Mouse (Mus musculus): Measurements from ENCODE around the gene Barhl2. TPM values are rescaled to one million over a fixed set of nuclear protein-coding genes. Genes with fewer than 3 reads are reported as not detected.

The Barhl2 gene
- polyA plus RNA-seq, 1 experiment from 2014 or later, result not detected

DNA sequence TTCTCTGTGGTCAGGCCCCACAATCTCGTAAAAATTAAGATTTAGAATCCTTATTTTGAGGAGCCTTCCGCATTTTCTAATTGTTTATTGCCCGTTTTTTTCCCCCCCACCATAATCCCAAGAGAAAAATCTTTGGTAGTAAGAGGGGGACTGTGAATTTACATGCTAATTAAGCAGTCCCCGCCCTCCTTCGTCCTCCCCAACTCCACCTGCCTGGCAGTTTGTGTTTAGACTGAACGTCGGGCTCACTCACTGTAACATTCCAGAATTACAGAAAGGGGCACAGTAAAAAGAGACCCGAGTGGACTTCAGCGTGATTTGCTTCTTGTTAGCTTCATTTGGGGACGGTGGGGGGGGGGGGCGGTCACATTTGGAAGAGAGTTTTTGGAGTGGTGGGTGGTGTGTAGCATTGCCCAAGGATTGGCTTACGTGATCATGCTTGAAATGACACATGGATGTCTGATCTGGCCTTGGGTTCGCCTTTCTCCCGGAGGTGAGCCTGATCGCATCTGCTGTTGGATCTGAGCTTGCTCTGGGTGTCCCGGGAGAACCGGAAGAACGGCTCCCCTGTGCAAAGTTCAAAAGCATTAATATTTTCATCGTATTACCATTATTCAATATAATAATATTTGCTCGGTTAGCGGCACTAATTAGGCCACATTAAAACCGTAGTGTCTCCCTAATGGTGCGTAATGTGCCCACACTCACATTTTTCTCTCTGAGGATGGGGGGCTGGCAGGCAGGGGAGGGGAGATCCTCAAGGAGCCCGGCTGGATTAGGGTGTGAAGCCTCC is 6.6 kb upstream of the Barhl2 start:
- Histone ChIP-seq H3K4me1 (ENCODE audit: control insufficient read depth, insufficient read depth, low read length) (no peaks in the 10 kb centered on the region), H3K27me3 (ENCODE audit: control insufficient read depth, insufficient read depth, low read length) (peaks cover 97% of the 10 kb centered on the region), H3K9me3 (replicated peaks; ENCODE audit: control insufficient read depth, low read length) (no peaks in the 10 kb centered on the region), H3K4me2 (ENCODE audit: low read depth, low read length) (no peak overlapping the region), H3K9ac (ENCODE audit: low read length) (no peak overlapping the region), H3K27ac (ENCODE audit: low read length) (no peak overlapping the region), H3K4me3 (ENCODE audit: low read length) (no peak overlapping the region), H3K36me3 (ENCODE audit: control insufficient read depth, insufficient read depth) (no peaks in the 10 kb centered on the region)
- no peak for ATAC-seq (replicated peaks; ENCODE audit: extremely low read depth, insufficient read depth, low FRiP score)
- 3% methylated on average over 24 of the region's 24 CpGs for WGBS

DNA sequence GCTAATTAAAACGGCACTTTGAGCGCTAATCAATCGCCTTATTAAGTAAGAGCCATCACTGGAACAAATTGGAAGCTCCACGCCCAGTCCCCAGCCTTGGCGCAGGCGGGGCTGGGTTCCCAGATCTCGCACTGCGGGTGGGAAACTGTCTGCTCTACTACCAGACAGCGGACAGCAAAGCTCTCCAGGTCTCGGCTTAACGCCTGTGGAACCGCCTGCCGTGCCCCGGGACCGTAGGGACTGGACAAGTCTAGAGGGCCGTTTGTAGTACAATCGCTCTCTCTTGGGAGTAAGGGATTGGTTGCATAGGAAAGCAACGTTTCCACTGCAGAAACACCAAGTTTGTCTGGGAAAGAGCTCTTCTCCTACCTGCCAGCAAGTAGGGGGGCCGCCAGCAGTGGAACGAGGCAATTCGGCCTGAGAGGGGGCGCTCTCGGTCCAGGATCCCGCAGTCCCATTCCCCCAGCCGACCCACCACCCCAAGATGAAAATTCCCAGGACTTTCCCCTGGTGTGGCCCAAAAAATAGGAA is 5.8 kb upstream of the Barhl2 start:
- no peak overlapping the region for H3K4me3 ChIP-seq (ENCODE audit: low read length)
- peaks cover 97% of the 10 kb centered on the region for H3K27me3 ChIP-seq (ENCODE audit: control insufficient read depth, insufficient read depth, low read length)
- H3K4me2 ChIP-seq (ENCODE audit: low read depth, low read length), result no peak overlapping the region
- H3K36me3 ChIP-seq (ENCODE audit: control insufficient read depth, insufficient read depth), result no peaks in the 10 kb centered on the region
- no peak for ATAC-seq (replicated peaks; ENCODE audit: extremely low read depth, insufficient read depth, low FRiP score)
- H3K27ac ChIP-seq (ENCODE audit: low read length), result no peak overlapping the region
- H3K9me3 ChIP-seq (replicated peaks; ENCODE audit: control insufficient read depth, low read length), result no peaks in the 10 kb centered on the region
- WGBS, result 1% methylated on average over 25 of the region's 25 CpGs
- H3K4me1 ChIP-seq (ENCODE audit: control insufficient read depth, insufficient read depth, low read length), result peaks cover 4% of the 10 kb centered on the region
- no peak overlapping the region for H3K9ac ChIP-seq (ENCODE audit: low read length)

DNA sequence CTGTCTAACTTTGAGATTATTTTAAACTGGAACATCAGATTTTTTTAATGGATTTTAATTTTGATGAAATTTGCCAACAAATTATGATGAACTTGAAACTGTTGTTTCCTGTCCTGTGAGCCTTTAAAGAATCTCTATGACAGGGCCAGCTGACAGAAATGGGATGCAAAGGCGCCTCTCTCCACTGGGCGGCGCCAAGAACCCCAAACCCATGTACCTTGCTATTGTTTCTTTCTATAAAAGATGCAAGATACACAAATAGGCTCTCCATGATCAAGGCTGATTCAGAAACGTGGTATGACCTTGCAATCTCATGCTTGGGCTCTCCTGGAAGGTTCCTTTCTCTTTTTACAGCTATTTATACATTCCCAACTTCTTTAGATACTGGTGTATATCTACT is 3.9 kb upstream of the Barhl2 start:
- H3K27ac ChIP-seq (ENCODE audit: low read length), result no peak overlapping the region
- no peak overlapping the region for H3K9ac ChIP-seq (ENCODE audit: low read length)
- H3K4me1 ChIP-seq (ENCODE audit: control insufficient read depth, insufficient read depth, low read length), result peaks cover 11% of the 10 kb centered on the region
- peaks cover 93% of the 10 kb centered on the region for H3K27me3 ChIP-seq (ENCODE audit: control insufficient read depth, insufficient read depth, low read length)
- no peaks in the 10 kb centered on the region for H3K36me3 ChIP-seq (ENCODE audit: control insufficient read depth, insufficient read depth)
- H3K9me3 ChIP-seq (replicated peaks; ENCODE audit: control insufficient read depth, low read length), result no peaks in the 10 kb centered on the region
- no peak for ATAC-seq (replicated peaks; ENCODE audit: extremely low read depth, insufficient read depth, low FRiP score)
- 1% methylated on average over 4 of the region's 4 CpGs for WGBS
- no peak overlapping the region for H3K4me3 ChIP-seq (ENCODE audit: low read length)
- no peak overlapping the region for H3K4me2 ChIP-seq (ENCODE audit: low read depth, low read length)

DNA sequence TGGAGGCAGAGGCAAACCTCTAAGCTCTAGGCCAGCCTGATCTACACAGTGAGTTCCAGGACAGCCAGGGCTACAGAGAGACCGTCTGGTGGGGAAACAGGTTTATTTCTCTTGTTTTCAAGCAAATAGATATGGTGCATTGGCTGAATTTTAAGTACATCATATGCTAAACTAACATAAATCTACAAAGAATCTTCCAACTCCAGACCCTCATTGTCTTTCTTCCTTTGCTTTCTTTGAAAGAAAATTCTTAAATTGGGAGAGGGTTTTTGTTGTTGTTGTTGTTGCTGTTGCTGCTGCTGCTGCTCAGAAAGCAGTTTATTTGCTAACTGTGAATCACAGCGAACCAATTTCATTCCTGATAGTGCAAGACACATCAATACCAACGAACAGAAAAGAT is 3.5 kb upstream of the Barhl2 start:
- WGBS, result 5% methylated on average over 3 of the region's 3 CpGs

DNA sequence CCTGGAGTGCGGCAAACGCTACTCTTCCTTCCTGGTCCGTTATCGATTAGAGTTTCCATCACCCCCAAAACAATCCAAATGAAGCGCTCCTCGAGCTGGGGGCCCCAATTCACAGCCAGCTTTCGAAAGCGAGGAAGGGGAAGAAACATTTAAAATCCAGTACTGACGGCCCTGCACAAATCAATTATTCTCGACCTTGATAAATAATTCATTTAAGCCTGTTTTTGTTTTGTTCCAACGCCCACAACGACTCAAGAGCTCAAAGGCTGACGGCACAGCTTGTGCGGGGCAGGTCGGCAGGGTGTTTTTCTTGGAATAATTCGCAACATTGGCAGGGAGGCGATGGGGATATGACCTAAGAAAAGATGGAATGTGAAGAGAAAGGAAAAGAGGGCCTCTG is 2.6 kb upstream of the Barhl2 start:
- Histone ChIP-seq H3K36me3 (ENCODE audit: control insufficient read depth, insufficient read depth) (no peaks in the 10 kb centered on the region), H3K4me1 (ENCODE audit: control insufficient read depth, insufficient read depth, low read length) (peaks cover 11% of the 10 kb centered on the region), H3K4me3 (ENCODE audit: low read length) (no peak overlapping the region), H3K27me3 (ENCODE audit: control insufficient read depth, insufficient read depth, low read length) (peaks cover 88% of the 10 kb centered on the region), H3K27ac (ENCODE audit: low read length) (no peak overlapping the region), H3K9ac (ENCODE audit: low read length) (no peak overlapping the region), H3K9me3 (replicated peaks; ENCODE audit: control insufficient read depth, low read length) (no peaks in the 10 kb centered on the region), H3K4me2 (ENCODE audit: low read depth, low read length) (no peak overlapping the region)
- no peak for ATAC-seq (replicated peaks; ENCODE audit: extremely low read depth, insufficient read depth, low FRiP score)
- WGBS, result 3% methylated on average over 17 of the region's 17 CpGs

More for the DNA sequence above, 3.5 kb upstream of the Barhl2 start:
- no peak for ATAC-seq (replicated peaks; ENCODE audit: extremely low read depth, insufficient read depth, low FRiP score)
- H3K27ac ChIP-seq (ENCODE audit: low read length), result no peak overlapping the region
- H3K27me3 ChIP-seq (ENCODE audit: control insufficient read depth, insufficient read depth, low read length), result peaks cover 91% of the 10 kb centered on the region
- H3K36me3 ChIP-seq (ENCODE audit: control insufficient read depth, insufficient read depth), result no peaks in the 10 kb centered on the region
- H3K4me2 ChIP-seq (ENCODE audit: low read depth, low read length), result no peak overlapping the region
- H3K9me3 ChIP-seq (replicated peaks; ENCODE audit: control insufficient read depth, low read length), result no peaks in the 10 kb centered on the region
- H3K9ac ChIP-seq (ENCODE audit: low read length), result no peak overlapping the region
- no peak overlapping the region for H3K4me3 ChIP-seq (ENCODE audit: low read length)
- peaks cover 11% of the 10 kb centered on the region for H3K4me1 ChIP-seq (ENCODE audit: control insufficient read depth, insufficient read depth, low read length)

DNA sequence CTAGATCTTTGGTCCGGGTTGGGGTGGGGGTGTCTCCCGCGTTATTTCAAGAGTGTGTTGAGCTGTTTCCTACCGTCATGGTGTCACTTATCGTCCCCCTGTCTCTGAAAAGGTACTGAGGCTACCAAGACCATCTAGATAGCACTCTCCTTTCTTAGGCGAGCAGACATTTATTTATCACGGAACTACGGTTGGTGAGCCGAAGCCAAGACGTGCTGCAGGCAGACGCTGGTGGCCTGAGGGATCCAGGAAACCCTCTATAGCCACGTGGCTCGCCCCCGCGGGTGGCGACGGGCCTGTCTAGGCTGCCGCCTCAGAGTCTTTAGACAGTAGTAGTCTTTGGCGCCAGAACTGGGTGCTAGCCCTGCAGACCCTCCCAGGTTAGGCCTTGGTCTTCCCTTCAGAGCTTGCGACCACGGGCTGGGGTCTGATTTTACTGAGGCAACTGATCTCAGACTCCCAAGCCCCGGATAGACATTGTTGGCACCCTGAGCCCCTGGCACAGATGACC is 2.1 kb upstream of the Barhl2 start:
- no peak for ATAC-seq (replicated peaks; ENCODE audit: extremely low read depth, insufficient read depth, low FRiP score)
- Histone ChIP-seq H3K4me3 (ENCODE audit: low read length) (no peak overlapping the region), H3K4me1 (ENCODE audit: control insufficient read depth, insufficient read depth, low read length) (peaks cover 11% of the 10 kb centered on the region), H3K9me3 (replicated peaks; ENCODE audit: control insufficient read depth, low read length) (no peaks in the 10 kb centered on the region), H3K27ac (ENCODE audit: low read length) (no peak overlapping the region), H3K27me3 (ENCODE audit: control insufficient read depth, insufficient read depth, low read length) (peaks cover 88% of the 10 kb centered on the region), H3K9ac (ENCODE audit: low read length) (no peak overlapping the region), H3K36me3 (ENCODE audit: control insufficient read depth, insufficient read depth) (no peaks in the 10 kb centered on the region), H3K4me2 (ENCODE audit: low read depth, low read length) (no peak overlapping the region)
- 1% methylated on average over 22 of the region's 22 CpGs for WGBS

DNA sequence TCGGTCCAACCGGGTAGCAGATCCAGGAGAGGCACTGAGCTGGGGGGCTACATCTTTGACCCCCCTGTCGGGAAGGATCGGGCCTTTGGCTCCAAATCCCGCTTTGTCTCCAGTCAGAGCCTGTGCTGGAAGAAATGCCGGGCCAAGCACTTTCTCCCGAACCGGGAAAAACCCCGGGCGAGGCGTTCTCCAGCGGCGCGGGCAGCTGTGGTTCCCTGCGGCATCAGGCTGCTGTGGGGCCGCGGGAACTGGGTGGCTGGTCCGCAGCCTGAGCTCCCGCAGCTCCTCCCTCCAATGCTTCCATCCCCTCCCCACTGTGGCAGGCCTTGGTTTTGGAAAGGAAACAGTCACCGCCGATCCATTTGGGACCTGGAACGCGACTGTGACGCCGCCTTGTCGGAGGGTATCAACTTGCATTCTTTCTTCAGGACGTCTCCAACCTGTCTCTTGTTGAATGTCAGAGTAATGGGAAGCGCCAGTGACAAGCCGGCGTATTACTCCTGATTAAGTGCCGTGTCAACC is 1.2 kb upstream of the Barhl2 start:
- Histone ChIP-seq H3K9ac (ENCODE audit: low read length) (no peak overlapping the region), H3K27me3 (ENCODE audit: control insufficient read depth, insufficient read depth, low read length) (peaks cover 89% of the 10 kb centered on the region), H3K36me3 (ENCODE audit: control insufficient read depth, insufficient read depth) (no peaks in the 10 kb centered on the region), H3K27ac (ENCODE audit: low read length) (no peak overlapping the region), H3K4me1 (ENCODE audit: control insufficient read depth, insufficient read depth, low read length) (peaks cover 11% of the 10 kb centered on the region), H3K4me3 (ENCODE audit: low read length) (peak overlapping the region; percentile 60), H3K9me3 (replicated peaks; ENCODE audit: control insufficient read depth, low read length) (no peaks in the 10 kb centered on the region), H3K4me2 (ENCODE audit: low read depth, low read length) (peak overlapping the region; percentile 88)
- 2% methylated on average over 31 of the region's 31 CpGs for WGBS
- ATAC-seq (replicated peaks; ENCODE audit: extremely low read depth, insufficient read depth, low FRiP score), result no peak

DNA sequence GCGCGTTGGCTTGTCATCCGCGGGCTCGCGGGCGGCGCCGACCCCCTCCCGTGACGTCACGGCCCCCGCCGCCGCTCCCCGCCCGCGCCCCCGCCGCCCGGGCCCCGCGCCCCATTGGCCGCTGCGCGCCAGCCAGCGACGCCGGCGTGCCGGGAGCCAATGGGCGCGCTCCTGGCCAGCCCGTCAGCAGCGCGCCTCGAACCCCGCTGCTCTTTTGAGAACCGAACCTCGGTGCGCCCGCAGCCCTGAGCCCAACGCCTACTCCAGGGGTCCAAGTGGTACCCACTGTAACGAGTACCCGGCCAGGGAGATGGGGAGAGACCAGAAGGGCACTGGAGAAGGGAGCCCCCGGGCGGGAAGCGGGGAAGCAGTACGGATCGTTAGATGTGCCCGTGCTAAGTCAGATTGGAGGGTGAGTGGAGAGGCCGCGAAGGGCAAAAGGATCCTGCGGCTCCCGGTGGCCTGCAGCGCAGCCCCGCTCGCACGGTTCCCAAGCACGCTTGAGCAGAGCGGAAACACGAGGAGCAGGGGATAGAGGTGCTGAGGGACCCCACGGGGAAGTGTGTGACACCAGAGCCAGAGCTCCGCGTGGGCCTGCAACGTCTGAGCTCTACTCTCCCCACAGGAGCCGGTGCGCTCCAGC is 632 bp upstream of the Barhl2 start:
- under 1% methylated on average over 65 of the region's 68 CpGs for WGBS
- H3K27me3 ChIP-seq (ENCODE audit: control insufficient read depth, insufficient read depth, low read length), result peaks cover 89% of the 10 kb centered on the region
- peak; percentile 52; the same call in 1 of the 2 replicates for ATAC-seq (replicated peaks; ENCODE audit: extremely low read depth, insufficient read depth, low FRiP score)

More for the DNA sequence above, 632 bp upstream of the Barhl2 start:
- Histone ChIP-seq H3K4me1 (ENCODE audit: control insufficient read depth, insufficient read depth, low read length) (peaks cover 13% of the 10 kb centered on the region), H3K9me3 (replicated peaks; ENCODE audit: control insufficient read depth, low read length) (no peaks in the 10 kb centered on the region), H3K4me3 (ENCODE audit: low read length) (peak overlapping the region; percentile 60), H3K27ac (ENCODE audit: low read length) (no peak overlapping the region), H3K4me2 (ENCODE audit: low read depth, low read length) (peak overlapping the region; percentile 88), H3K36me3 (ENCODE audit: control insufficient read depth, insufficient read depth) (no peaks in the 10 kb centered on the region), H3K9ac (ENCODE audit: low read length) (peak overlapping the region; percentile 29)
